ENCODE assay signal across 16 mouse cellular contexts in the genomic region with DNA sequence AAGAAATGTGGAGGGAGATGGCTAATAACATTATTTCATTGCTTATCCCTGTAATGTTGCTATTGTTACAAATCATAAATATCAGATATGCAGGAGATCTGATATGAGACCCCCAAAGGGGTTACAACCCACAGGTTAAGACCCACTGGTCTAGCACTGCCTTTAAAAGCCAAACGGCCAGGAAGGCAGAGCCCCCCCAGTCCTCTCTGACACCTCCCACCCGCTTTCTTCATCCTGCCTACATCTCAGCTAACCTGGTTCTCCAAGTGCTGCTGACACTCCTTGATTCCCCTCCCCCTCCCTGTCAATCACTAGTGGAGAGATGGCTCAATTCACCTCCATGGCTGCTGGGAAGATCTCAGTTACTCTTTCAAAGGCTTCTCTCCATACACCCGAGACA.
"Had no signal": no experiment of that assay in that cellular context is flagged by ENCODE, and none has a peak within 500 bp of the region (broad histone marks: within the 10 kb centered on the region; RNA-seq: fewer than 3 reads in every experiment).

No protein-coding gene starts in this region.

- DNase-seq: lung, adult 18-20 months; lung, embryonic 14.5 days; lung, postnatal 10 days; lung, postnatal 4 days; midbrain, embryonic 14.5 days; right cerebral cortex, postnatal 14 days; thymus, adult 2 months; thymus, postnatal 25 days; thymus, postnatal 4 days had no signal

- H3K4me2 ChIP-seq: lung, embryonic 14.5 days; midbrain, embryonic 12.5 days; neural tube, embryonic 13.5 days; stomach, embryonic 15.5 days had no signal

- H3K27me3 ChIP-seq: midbrain, embryonic 12.5 days; neural tube, embryonic 13.5 days; stomach, embryonic 15.5 days had no signal

- H3K9ac ChIP-seq: lung, embryonic 14.5 days; midbrain, embryonic 12.5 days; neural tube, embryonic 13.5 days; stomach, embryonic 15.5 days had no signal

- H3K27ac ChIP-seq: midbrain, embryonic 10.5 days; midbrain, embryonic 12.5 days; neural tube, embryonic 13.5 days; stomach, embryonic 15.5 days; stomach, postnatal 0 days had no signal

- H3K9me3 ChIP-seq: midbrain, embryonic 10.5 days; midbrain, embryonic 12.5 days; neural tube, embryonic 13.5 days; stomach, embryonic 15.5 days had no signal

- ATAC-seq: midbrain, embryonic 16.5 days had no signal

- H3K4me3 ChIP-seq: midbrain, embryonic 10.5 days; midbrain, embryonic 12.5 days; myocyte; neural tube, embryonic 13.5 days; stomach, embryonic 15.5 days had no signal

- H3K36me3 ChIP-seq: midbrain, embryonic 10.5 days; midbrain, embryonic 12.5 days; neural tube, embryonic 13.5 days; stomach, embryonic 15.5 days had no signal
